Mouse (Mus musculus): Measurements from ENCODE around the gene Tssc4. TPM values are rescaled to one million over a fixed set of nuclear protein-coding genes. Genes with fewer than 3 reads are reported as not detected.
A peak's percentile ranks its signal among the peaks of the same experiment; 100 is the strongest.

Tssc4 gene
- total RNA-seq, 1 experiment: 51.0 TPM

GRCm38 (mm10) chr7:143065692-143066091 lies 3.4 kb upstream of the Tssc4 start:
- H3K27ac ChIP-seq (ENCODE audit: insufficient read depth, low read depth, low read length, poor library complexity, severe bottlenecking): no peak overlapping the region
- no peak for DNase-seq (ENCODE audit: low read depth, low spot score)
- H3K4me1 ChIP-seq (ENCODE audit: control insufficient read depth in 2 of 2, insufficient read depth in 2 of 2, low read length in 2 of 2, poor library complexity in 1 of 2): peaks cover 6 to 31% of the 10 kb centered on the region in 2 experiments; a peak in 3 of 4 replicates
- no peaks in the 10 kb centered on the region for H3K9me3 ChIP-seq (ENCODE audit: control insufficient read depth, insufficient read depth, low read depth, low read length)
- no peak overlapping the region for H3K9ac ChIP-seq (ENCODE audit: insufficient read depth, low read depth, low read length, poor library complexity, severe bottlenecking)
- peaks cover 69% of the 10 kb centered on the region for H3K36me3 ChIP-seq (ENCODE audit: control insufficient read depth, insufficient read depth, low read length, poor library complexity, severe bottlenecking)
- no peak for TF ChIP-seq ZC3H11A (IDR thresholded peaks at IDR 0.05; ENCODE audit: borderline replicate concordance, low read depth, low read length)
- TF ChIP-seq CHD2 (IDR thresholded peaks at IDR 0.05; ENCODE audit: low read depth, low read length): no peak
- no peak for TF ChIP-seq HCFC1 (IDR thresholded peaks at IDR 0.05; ENCODE audit: borderline replicate concordance, insufficient read depth, low read length)
- no peak for TF ChIP-seq ZNF384 (IDR thresholded peaks at IDR 0.05; ENCODE audit: low read depth, low read length)
- no peak for TF ChIP-seq MAFK (IDR thresholded peaks at IDR 0.05; ENCODE audit: insufficient read depth, low read depth, low read length)
- in situ Hi-C loops (cut with MboI; ENCODE audit: low sequenced_read_pairs in 2 of 2, unreplicated experiment in 2 of 2): no loop called here
- no peak overlapping the region for H3K4me3 ChIP-seq (ENCODE audit: insufficient read depth in 1 of 2, low read depth in 1 of 2, low read length in 2 of 2, poor library complexity in 1 of 2, severe bottlenecking in 1 of 2)

GRCm38 (mm10) chr7:143067469-143067868 lies 1.6 kb upstream of the Tssc4 start:
- no peak for DNase-seq (ENCODE audit: low read depth, low spot score)
- peaks cover 1 to 22% of the 10 kb centered on the region in 2 experiments; a peak in 3 of 4 replicates for H3K4me1 ChIP-seq (ENCODE audit: control insufficient read depth in 2 of 2, insufficient read depth in 2 of 2, low read length in 2 of 2, poor library complexity in 1 of 2)
- H3K4me3 ChIP-seq (ENCODE audit: insufficient read depth in 1 of 2, low read depth in 1 of 2, low read length in 2 of 2, poor library complexity in 1 of 2, severe bottlenecking in 1 of 2): 0 out of 4 replicates have a peak overlapping the region, but pooled peaks of 1 of the 2 experiments have one; percentile 3
- no peak overlapping the region for H3K27ac ChIP-seq (ENCODE audit: insufficient read depth, low read depth, low read length, poor library complexity, severe bottlenecking)
- no peaks in the 10 kb centered on the region for H3K9me3 ChIP-seq (ENCODE audit: control insufficient read depth, insufficient read depth, low read depth, low read length)
- H3K36me3 ChIP-seq (ENCODE audit: control insufficient read depth, insufficient read depth, low read length, poor library complexity, severe bottlenecking): peaks cover 60% of the 10 kb centered on the region
- in situ Hi-C loops (cut with MboI; ENCODE audit: low sequenced_read_pairs in 2 of 2, unreplicated experiment in 2 of 2): no loop called here
- TF ChIP-seq MAFK (IDR thresholded peaks at IDR 0.05; ENCODE audit: insufficient read depth, low read depth, low read length): no peak
- TF ChIP-seq ZC3H11A (IDR thresholded peaks at IDR 0.05; ENCODE audit: borderline replicate concordance, low read depth, low read length): no peak
- TF ChIP-seq HCFC1 (IDR thresholded peaks at IDR 0.05; ENCODE audit: borderline replicate concordance, insufficient read depth, low read length): no peak
- TF ChIP-seq ZNF384 (IDR thresholded peaks at IDR 0.05; ENCODE audit: low read depth, low read length): no peak
- no peak for TF ChIP-seq CHD2 (IDR thresholded peaks at IDR 0.05; ENCODE audit: low read depth, low read length)
- H3K9ac ChIP-seq (ENCODE audit: insufficient read depth, low read depth, low read length, poor library complexity, severe bottlenecking): no peak overlapping the region

- no peak for DNase-seq (ENCODE audit: low read depth, low spot score)
- H3K27ac ChIP-seq (ENCODE audit: insufficient read depth, low read depth, low read length, poor library complexity, severe bottlenecking): peak overlapping the region; percentile 89; the same call in 1 of the 2 replicates
- H3K9ac ChIP-seq (ENCODE audit: insufficient read depth, low read depth, low read length, poor library complexity, severe bottlenecking): peak overlapping the region; percentile 78; the same call in 1 of the 2 replicates
- peak overlapping the region; percentile 59 to 60; a peak in 2 of 4 replicates for H3K4me3 ChIP-seq (ENCODE audit: insufficient read depth in 1 of 2, low read depth in 1 of 2, low read length in 2 of 2, poor library complexity in 1 of 2, severe bottlenecking in 1 of 2)
- H3K36me3 ChIP-seq (ENCODE audit: control insufficient read depth, insufficient read depth, low read length, poor library complexity, severe bottlenecking): peaks cover 56% of the 10 kb centered on the region
- TF ChIP-seq MAFK (IDR thresholded peaks at IDR 0.05; ENCODE audit: insufficient read depth, low read depth, low read length) (no peak), ZNF384 (IDR thresholded peaks at IDR 0.05; ENCODE audit: low read depth, low read length) (no peak), HCFC1 (IDR thresholded peaks at IDR 0.05; ENCODE audit: borderline replicate concordance, insufficient read depth, low read length) (no peak), ZC3H11A (IDR thresholded peaks at IDR 0.05; ENCODE audit: borderline replicate concordance, low read depth, low read length) (no peak), CHD2 (IDR thresholded peaks at IDR 0.05; ENCODE audit: low read depth, low read length) (no peak)
- H3K9me3 ChIP-seq (ENCODE audit: control insufficient read depth, insufficient read depth, low read depth, low read length): no peaks in the 10 kb centered on the region
- in situ Hi-C loops (cut with MboI; ENCODE audit: low sequenced_read_pairs in 2 of 2, unreplicated experiment in 2 of 2): no loop called here
- peaks cover 0 to 19% of the 10 kb centered on the region in 2 experiments; a peak in 2 of 4 replicates for H3K4me1 ChIP-seq (ENCODE audit: control insufficient read depth in 2 of 2, insufficient read depth in 2 of 2, low read length in 2 of 2, poor library complexity in 1 of 2)
These were observed 1.2 kb upstream of the Tssc4 start for GRCm38 (mm10) chr7:143067897-143068296.

GRCm38 (mm10) chr7:143068316-143068881 lies 650 bp upstream of the Tssc4 start:
- H3K27ac ChIP-seq (ENCODE audit: insufficient read depth, low read depth, low read length, poor library complexity, severe bottlenecking): peak overlapping the region; percentile 89
- peaks cover 51% of the 10 kb centered on the region for H3K36me3 ChIP-seq (ENCODE audit: control insufficient read depth, insufficient read depth, low read length, poor library complexity, severe bottlenecking)
- in situ Hi-C loops (cut with MboI; ENCODE audit: low sequenced_read_pairs in 2 of 2, unreplicated experiment in 2 of 2): no loop called here
- peak overlapping the region; percentile 59 to 60 for H3K4me3 ChIP-seq (ENCODE audit: insufficient read depth in 1 of 2, low read depth in 1 of 2, low read length in 2 of 2, poor library complexity in 1 of 2, severe bottlenecking in 1 of 2)
- TF ChIP-seq ZC3H11A (IDR thresholded peaks at IDR 0.05; ENCODE audit: borderline replicate concordance, low read depth, low read length) (no peak), CHD2 (IDR thresholded peaks at IDR 0.05; ENCODE audit: low read depth, low read length) (no peak), MAFK (IDR thresholded peaks at IDR 0.05; ENCODE audit: insufficient read depth, low read depth, low read length) (no peak), HCFC1 (IDR thresholded peaks at IDR 0.05; ENCODE audit: borderline replicate concordance, insufficient read depth, low read length) (no peak), ZNF384 (IDR thresholded peaks at IDR 0.05; ENCODE audit: low read depth, low read length) (no peak)
- H3K4me1 ChIP-seq (ENCODE audit: control insufficient read depth in 2 of 2, insufficient read depth in 2 of 2, low read length in 2 of 2, poor library complexity in 1 of 2): peaks cover 0 to 15% of the 10 kb centered on the region in 2 experiments; a peak in 1 of 4 replicates
- no peak for DNase-seq (ENCODE audit: low read depth, low spot score)
- H3K9ac ChIP-seq (ENCODE audit: insufficient read depth, low read depth, low read length, poor library complexity, severe bottlenecking): peak overlapping the region; percentile 78
- H3K9me3 ChIP-seq (ENCODE audit: control insufficient read depth, insufficient read depth, low read depth, low read length): no peaks in the 10 kb centered on the region
